Comparison of ENCODE assay signal across 9 mouse cellular contexts in the genomic region with DNA sequence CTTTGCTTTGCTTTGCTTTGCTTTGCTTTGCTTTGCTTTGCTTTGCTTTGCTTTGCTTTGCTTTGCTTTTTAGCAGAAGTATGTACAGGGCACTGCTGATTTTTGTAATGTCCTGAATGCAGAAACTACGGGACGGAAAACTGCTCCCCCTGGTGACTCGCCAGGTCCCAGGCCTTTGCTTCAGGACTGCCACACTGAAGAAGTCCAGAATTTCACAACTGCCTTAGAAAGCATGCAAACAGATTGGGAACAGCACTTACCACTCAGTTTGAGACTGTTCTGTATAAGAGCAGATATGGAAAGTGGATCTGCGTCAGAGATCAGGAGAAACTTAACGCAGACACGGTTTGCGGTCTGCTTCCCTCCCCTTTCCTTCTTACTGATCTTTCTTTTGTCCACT.
DNase-seq lines count a peak whose midpoint lies in the region; ATAC-seq and TF ChIP-seq lines count a peak whose summit lies in the region.
"Had no signal": no experiment of that assay in that cellular context is flagged by ENCODE, and none has a peak within 500 bp of the region (broad histone marks: within the 10 kb centered on the region; RNA-seq: fewer than 3 reads in every experiment).

No protein-coding gene starts in this region.

- H3K4me2 ChIP-seq in hindbrain, postnatal 0 days (ENCODE audit: low read depth, low read length), result no peak overlapping the region
- peak overlapping the region; percentile 22; the same call in 1 of the 2 replicates for H3K4me2 ChIP-seq in midbrain, embryonic 11.5 days

- peak; percentile 70 for TF ChIP-seq CTCF in hindbrain, postnatal 0 days (IDR thresholded peaks at IDR 0.05; ENCODE audit: low read depth)

- no peaks in the 10 kb centered on the region for H3K36me3 ChIP-seq in hindbrain, postnatal 0 days (ENCODE audit: insufficient read depth, low read length)
- no peaks in the 10 kb centered on the region for H3K36me3 ChIP-seq in midbrain, embryonic 11.5 days (ENCODE audit: control insufficient read depth, insufficient read depth, low read length)

- H3K9ac ChIP-seq in hindbrain, postnatal 0 days (replicated peaks; ENCODE audit: low read length), result no peak overlapping the region
- peak overlapping the region; percentile 44; the same call in 1 of the 2 replicates for H3K9ac ChIP-seq in midbrain, embryonic 11.5 days (ENCODE audit: low read length)

- no peaks in the 10 kb centered on the region for H3K27me3 ChIP-seq in hindbrain, postnatal 0 days (ENCODE audit: insufficient read depth, low read length)
- peaks cover 9% of the 10 kb centered on the region for H3K27me3 ChIP-seq in midbrain, embryonic 11.5 days (ENCODE audit: control insufficient read depth, insufficient read depth, low read length)

- ATAC-seq in common myeloid progenitor, adult 5-6 weeks (replicated peaks; ENCODE audit: low read depth, poor library complexity, severe bottlenecking), result peak; percentile 55
- ATAC-seq in hindbrain, postnatal 0 days, result peak; percentile 69
- peak; percentile 75 for ATAC-seq in midbrain, embryonic 11.5 days (ENCODE audit: low FRiP score)

- peak overlapping the region; percentile 74 for H3K27ac ChIP-seq in hindbrain, postnatal 0 days
- H3K27ac ChIP-seq in midbrain, embryonic 11.5 days (ENCODE audit: low read depth, low read length), result peak overlapping the region; percentile 92

- DNase-seq in right cerebral cortex, postnatal 14 days, result peak; percentile 48
- no peak for DNase-seq in right cerebral cortex, postnatal 25 days
- DNase-seq in gastrocnemius, postnatal 25 days, result peak; percentile 69
- DNase-seq in hindbrain, postnatal 0 days (ENCODE audit: low spot score), result peak; percentile 80
- DNase-seq in left cerebral cortex, postnatal 14 days (ENCODE audit: low spot score in 2 of 2), result peak; percentile 45 to 63
- peak; percentile 96 for DNase-seq in midbrain, embryonic 11.5 days (ENCODE audit: low spot score, missing footprints)
- peak; percentile 74 for DNase-seq in testis, postnatal 10 days (ENCODE audit: low spot score)

- intact Hi-C loops in left cerebral cortex, postnatal 14 days (cut with DNase I), result loop anchor here (5.0 to 10.0 kb wide), 3 partner anchors 216 to 332 kb away; a partner anchor contains a TSS

- WGBS in hindbrain, postnatal 0 days, result 12% methylated on average over 7 of the region's 7 CpGs
- 6% methylated on average over 7 of the region's 7 CpGs for WGBS in midbrain, embryonic 11.5 days

- H3K4me1 ChIP-seq in hindbrain, postnatal 0 days (ENCODE audit: insufficient read depth, low read length), result peaks cover 13% of the 10 kb centered on the region
- peaks cover 41% of the 10 kb centered on the region for H3K4me1 ChIP-seq in midbrain, embryonic 11.5 days (ENCODE audit: control insufficient read depth, insufficient read depth, low read length)

- no peaks in the 10 kb centered on the region for H3K9me3 ChIP-seq in hindbrain, postnatal 0 days (ENCODE audit: low read length)
- no peaks in the 10 kb centered on the region for H3K9me3 ChIP-seq in midbrain, embryonic 11.5 days (ENCODE audit: control insufficient read depth, low read length)
- H3K9me3 ChIP-seq: megakaryocyte, embryonic 14.5 days had no signal

- H3K4me3 ChIP-seq in hindbrain, postnatal 0 days (ENCODE audit: low read length), result no peak overlapping the region
- no peak overlapping the region for H3K4me3 ChIP-seq in midbrain, embryonic 11.5 days (ENCODE audit: low read depth, low read length)
- H3K4me3 ChIP-seq: megakaryocyte, embryonic 14.5 days had no signal
